Mouse (Mus musculus) liver, postnatal 0 days (tissue): ENCODE data around the gene Trex2.

ENCODE experiments used
- CTCF ChIP-seq: sonication (generic); IDR thresholded peaks from 2 replicates; pipeline ENCODE4 v1.5.1; 2016; ENCODE audit warnings: antibody characterized with exemption, low read depth
- EP300 ChIP-seq: IDR thresholded peaks from 2 replicates; pipeline ENCODE4 v1.6.1; 2016; ENCODE audit warnings: antibody characterized with exemption, low read depth, mild to moderate bottlenecking

DNA sequence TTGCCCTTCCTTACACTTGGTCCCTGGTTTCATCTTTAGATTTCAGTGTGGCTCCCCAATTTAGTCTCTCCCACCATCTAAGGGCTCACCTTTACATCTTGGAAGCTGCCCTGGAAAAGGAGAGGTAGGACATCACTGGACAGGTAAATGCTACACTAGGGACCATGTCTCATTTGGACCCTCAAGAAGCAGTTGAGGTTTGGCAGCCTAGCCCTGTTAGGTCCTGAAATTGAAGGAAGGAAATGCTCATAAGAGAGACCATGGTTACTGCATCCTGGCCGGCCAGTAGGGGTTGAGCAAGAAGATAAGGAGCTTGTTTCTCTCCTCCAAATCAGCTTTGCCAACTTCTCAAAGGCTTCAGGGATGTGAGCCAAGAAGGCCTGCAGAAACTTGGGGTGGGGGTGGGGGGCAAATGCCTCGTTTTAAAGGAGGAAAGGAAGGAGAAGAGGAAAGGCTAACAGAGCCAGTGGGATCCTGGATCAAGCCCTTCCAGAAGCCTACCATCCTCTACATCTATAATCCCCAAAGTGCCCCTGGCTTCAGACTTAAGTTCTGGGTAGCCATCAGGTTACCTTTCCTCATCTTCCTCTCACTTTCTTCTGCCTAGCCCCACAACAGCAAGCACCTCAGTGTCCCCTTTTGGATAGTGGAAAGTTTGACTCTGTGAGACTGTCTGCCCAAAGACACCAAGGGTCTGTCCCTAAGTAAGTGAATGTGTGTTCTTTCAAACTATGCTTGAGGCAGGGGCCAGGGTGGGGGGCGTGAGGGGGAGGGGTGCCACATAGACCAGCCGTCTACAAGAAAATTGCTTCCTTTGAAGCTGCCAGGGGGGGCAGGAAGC lies 47.7 kb upstream of the Trex2 start:
- no peak for TF ChIP-seq EP300
- no peak for TF ChIP-seq CTCF
